Mouse (Mus musculus) erythroblast, embryonic 14.5 days (primary cell): ENCODE data around the gene Amtn. TPM values are rescaled to one million over a fixed set of nuclear protein-coding genes. Genes with fewer than 3 reads are reported as not detected.
"Not testable (repeated sequence)": the region's sequence is repeated elsewhere in the genome, so short reads cannot be mapped to it uniquely, and the experiment has no call there.

ENCODE experiments used
- H3K27me3 ChIP-seq: 2 replicates; pipeline ENCODE4 v1.6.1; 2012; ENCODE audit warnings: inconsistent platforms; ENCODE audit not compliant: control insufficient read depth
- H3K36me3 ChIP-seq: 2 replicates; pipeline ENCODE4 v1.6.1; 2012; ENCODE audit warnings: mild to moderate bottlenecking, inconsistent platforms; ENCODE audit not compliant: control insufficient read depth
- H3K4me1 ChIP-seq: 2 replicates; pipeline ENCODE4 v1.6.1; 2012; ENCODE audit warnings: inconsistent platforms; ENCODE audit not compliant: control insufficient read depth
- H3K4me3 ChIP-seq: replicated peaks from 2 replicates; pipeline ENCODE3; 2012; ENCODE audit warnings: moderate library complexity, mild to moderate bottlenecking, inconsistent platforms
- H3K9me3 ChIP-seq: 2 replicates; pipeline ENCODE4 v1.6.1; 2012; ENCODE audit warnings: low read length, inconsistent platforms, mixed read lengths; ENCODE audit not compliant: control insufficient read depth
- GATA1 ChIP-seq: IDR thresholded peaks from 2 replicates; pipeline ENCODE4 v1.6.1; 2012; ENCODE audit warnings: low read length, inconsistent platforms, mixed read lengths
- TAL1 ChIP-seq: IDR thresholded peaks from 3 replicates; pipeline ENCODE4 v1.6.1; 2012; ENCODE audit warnings: low read length, inconsistent platforms, mixed read lengths
- polyA plus RNA-seq: library from polyadenylated mRNA; stranded (reverse); fragments of >175 nt; gene quantifications from 2 replicates; pipeline ENCODE4 v1.2.3, GENCODE M21; 2012

Gene Amtn
- polyA plus RNA-seq = not detected in 2 replicates

DNA sequence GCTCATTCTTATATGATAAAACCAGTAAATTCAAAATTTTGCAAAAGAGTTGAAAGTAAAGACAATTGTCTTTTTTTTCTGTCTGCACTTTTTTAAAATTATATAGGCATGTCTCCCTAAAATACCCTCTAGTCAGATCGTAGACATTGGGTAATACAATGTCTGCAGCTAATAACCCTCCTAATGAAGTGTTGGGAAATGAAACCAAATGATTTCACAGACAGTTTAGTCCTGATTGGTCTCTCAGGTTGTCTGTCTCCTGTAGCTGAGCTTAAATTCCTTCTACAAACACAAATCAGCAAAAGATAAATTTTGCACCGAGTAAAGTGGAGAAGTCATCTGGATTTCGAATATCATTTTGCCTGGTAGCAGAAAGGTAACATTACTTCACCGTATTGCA, at the start of gene Amtn:
Gene Amtn, plus strand, starts transcription at position 301 of the 400 bp plus-strand sequence.
- Histone ChIP-seq H3K4me1 (peaks cover 1% of the 10 kb centered on the region; the same call in 1 of the 2 replicates), H3K4me3 (no peak within 1 kb of the TSS), H3K27me3 (no peaks in the 10 kb centered on the region), H3K36me3 (no peaks in the 10 kb centered on the region), H3K9me3 (no peaks in the 10 kb centered on the region)
- no peak for TF ChIP-seq TAL1
- TF ChIP-seq GATA1 = no peak

DNA sequence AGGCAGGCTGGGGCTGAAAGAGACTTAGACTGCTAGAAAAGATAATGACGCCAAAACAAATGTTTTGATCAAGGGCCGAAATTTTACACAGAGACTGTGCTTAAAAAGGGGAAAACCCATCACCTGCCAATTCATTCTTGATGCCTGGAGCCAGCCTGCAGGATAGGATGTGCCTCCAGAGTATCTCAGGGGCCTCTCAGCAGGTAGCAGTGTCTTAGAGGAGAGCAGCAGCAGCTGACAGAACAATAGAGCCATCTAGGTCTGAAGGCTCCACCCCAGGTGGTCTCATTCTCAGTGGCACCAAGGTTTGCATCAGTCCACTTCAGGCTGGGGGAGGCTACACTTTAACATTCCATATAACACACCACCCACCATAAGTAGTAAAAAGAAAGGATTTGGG, 27.4 kb upstream of the Amtn start:
- not testable (repeated sequence) for H3K27me3 ChIP-seq, H3K4me1 ChIP-seq, H3K9me3 ChIP-seq, H3K4me3 ChIP-seq, H3K36me3 ChIP-seq

DNA sequence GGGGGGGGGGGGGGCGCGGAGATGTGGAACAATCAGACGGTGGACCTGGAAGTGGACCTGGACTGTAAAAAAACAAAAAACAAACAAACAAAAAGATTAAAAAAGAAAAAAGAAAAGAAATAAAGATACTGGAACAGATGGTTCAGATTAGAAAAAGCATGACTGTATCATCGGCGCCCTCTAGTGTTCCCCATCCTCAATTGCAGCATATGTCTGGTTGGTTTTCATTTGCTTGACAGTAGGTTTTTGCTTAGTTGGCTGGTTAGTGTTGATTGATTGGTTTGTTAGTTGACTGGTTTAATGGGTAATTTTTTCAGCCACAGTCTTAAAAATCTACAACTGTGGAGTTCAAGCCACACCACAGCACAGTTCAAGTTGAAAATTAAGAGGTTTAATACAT, 11.1 kb upstream of the Amtn start:
- no peaks in the 10 kb centered on the region for H3K4me1 ChIP-seq
- no peak for TF ChIP-seq TAL1
- TF ChIP-seq GATA1 = no peak
- H3K27me3 ChIP-seq = no peaks in the 10 kb centered on the region
- no peak overlapping the region for H3K4me3 ChIP-seq
- no peaks in the 10 kb centered on the region for H3K36me3 ChIP-seq
- no peaks in the 10 kb centered on the region for H3K9me3 ChIP-seq

DNA sequence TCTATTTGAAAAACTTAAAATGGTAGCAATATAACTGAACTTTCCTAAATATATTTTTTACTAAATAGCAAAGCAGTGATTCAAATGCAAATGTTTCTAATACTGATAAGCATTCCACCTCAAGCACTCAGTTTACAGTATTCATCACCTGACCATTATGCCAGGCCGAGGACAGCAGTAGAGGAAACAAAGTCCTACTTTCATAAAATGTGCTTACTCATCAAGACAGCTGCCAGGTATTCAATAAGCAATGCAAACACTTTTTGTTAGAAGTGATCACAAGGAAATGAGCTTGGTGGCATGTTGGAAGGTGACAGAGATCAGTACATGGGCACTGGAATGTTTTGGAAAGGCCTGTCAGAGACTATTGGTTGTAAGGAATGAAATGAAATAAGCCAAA, 9.0 kb upstream of the Amtn start:
- Histone ChIP-seq H3K27me3 (no peaks in the 10 kb centered on the region), H3K4me3 (no peak overlapping the region)
- TF ChIP-seq TAL1 (no peak), GATA1 (no peak)

DNA sequence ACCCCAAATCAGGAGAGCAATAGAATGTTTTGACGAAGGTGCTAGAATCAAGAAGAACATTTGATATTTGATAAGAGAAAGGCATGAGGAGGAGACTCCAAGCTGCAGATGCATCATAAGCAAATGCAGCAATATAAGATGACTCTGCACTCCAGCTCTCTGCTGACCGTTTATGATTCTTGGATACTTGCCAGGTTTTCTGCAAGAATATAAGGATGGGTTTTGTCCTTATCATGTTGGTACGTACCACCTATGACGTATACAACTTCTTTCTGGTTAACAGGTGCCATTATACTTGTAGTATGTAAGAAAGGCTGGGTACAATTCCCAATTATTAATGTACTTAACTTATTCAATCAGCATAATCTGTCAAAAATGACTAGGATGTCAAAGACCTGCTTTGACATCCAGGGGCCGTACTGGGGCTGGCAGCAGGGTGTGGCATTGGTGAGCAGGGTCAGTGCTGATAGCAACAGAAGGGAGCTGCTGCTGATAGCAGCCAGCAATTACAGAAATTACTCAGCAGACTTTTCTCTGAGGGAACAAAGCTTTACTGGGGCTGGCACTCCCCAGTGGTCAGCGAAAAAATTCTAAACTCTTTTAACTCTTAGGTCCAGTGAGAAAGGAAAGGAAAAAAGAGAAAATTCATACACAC, 5.2 kb upstream of the Amtn start:
- H3K4me1 ChIP-seq = peaks cover 4% of the 10 kb centered on the region; the same call in 1 of the 2 replicates
- no peak overlapping the region for H3K4me3 ChIP-seq
- TF ChIP-seq TAL1 = no peak
- TF ChIP-seq GATA1 = no peak
- no peaks in the 10 kb centered on the region for H3K27me3 ChIP-seq
- no peaks in the 10 kb centered on the region for H3K9me3 ChIP-seq
- H3K36me3 ChIP-seq = no peaks in the 10 kb centered on the region

More for the DNA sequence above, 9.0 kb upstream of the Amtn start:
- Histone ChIP-seq H3K36me3 (no peaks in the 10 kb centered on the region), H3K9me3 (no peaks in the 10 kb centered on the region), H3K4me1 (peaks cover 4% of the 10 kb centered on the region; the same call in 1 of the 2 replicates)

DNA sequence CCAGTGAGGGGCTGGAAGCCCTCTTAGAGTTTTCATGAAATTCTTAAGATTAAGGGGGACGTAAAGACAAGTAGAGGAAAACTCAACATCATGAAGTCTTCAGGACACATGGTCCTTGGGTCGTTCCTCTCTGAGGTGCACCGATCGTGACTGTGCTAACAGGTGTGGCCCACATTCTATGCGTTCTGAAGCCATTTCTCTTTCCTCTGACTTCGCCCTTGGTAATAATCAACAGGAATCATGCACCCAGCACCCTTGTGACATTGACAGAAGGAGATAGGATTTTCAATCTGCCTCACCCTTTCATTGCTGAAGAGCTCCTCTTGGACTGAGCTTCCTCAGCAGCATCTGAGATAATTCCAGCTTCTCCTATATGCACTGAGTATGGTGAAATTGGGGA, 3.3 kb upstream of the Amtn start:
- no peaks in the 10 kb centered on the region for H3K27me3 ChIP-seq
- H3K36me3 ChIP-seq = no peaks in the 10 kb centered on the region
- H3K4me1 ChIP-seq = peaks cover 4% of the 10 kb centered on the region; the same call in 1 of the 2 replicates
- no peak overlapping the region for H3K4me3 ChIP-seq
- TF ChIP-seq GATA1 (no peak), TAL1 (no peak)
- no peaks in the 10 kb centered on the region for H3K9me3 ChIP-seq

DNA sequence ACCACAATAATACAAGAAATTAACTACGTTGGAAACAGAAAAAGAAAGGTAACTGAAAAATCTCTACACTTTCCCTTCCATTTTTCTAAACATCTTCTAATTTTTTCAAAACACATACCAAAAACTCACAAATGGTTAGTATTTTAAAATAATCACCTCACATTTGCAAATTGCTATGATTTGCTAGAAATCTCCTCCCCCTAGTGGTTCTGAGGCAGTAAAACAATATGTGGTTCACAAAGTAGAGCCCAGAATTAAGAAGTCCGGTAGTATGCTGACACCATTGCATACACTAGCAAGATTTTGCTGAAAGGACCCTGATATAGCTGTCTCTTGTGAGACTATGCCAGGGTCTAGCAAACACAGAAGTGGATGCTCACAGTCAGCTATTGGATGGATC, 16.1 kb downstream of the Amtn start:
- H3K27me3 ChIP-seq, H3K4me1 ChIP-seq, H3K4me3 ChIP-seq, H3K9me3 ChIP-seq, H3K36me3 ChIP-seq: not testable (repeated sequence)

DNA sequence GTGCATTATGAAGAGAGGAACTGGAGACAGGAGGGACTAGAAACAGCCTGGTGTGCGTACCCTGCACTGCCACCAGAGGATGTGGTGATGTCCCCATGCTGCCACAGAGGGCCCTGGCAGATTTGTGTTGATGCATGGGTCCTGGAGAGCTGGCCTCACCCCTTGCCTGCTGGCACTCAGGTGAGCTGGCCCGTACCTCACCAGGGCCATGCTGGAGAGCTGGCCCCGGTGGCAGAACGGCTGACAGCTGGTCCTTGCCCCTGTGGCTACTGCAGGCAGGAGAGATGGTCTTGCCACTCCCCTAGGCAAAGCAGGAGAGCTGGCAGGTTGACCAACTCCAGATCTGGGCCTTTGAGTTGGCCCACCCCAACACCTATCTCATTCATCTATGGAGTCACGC, 22.7 kb downstream of the Amtn start:
- TF ChIP-seq TAL1 (no peak), GATA1 (no peak)
- Histone ChIP-seq H3K9me3 (no peaks in the 10 kb centered on the region), H3K36me3 (no peaks in the 10 kb centered on the region), H3K4me1 (no peaks in the 10 kb centered on the region), H3K27me3 (no peaks in the 10 kb centered on the region), H3K4me3 (no peak overlapping the region)

DNA sequence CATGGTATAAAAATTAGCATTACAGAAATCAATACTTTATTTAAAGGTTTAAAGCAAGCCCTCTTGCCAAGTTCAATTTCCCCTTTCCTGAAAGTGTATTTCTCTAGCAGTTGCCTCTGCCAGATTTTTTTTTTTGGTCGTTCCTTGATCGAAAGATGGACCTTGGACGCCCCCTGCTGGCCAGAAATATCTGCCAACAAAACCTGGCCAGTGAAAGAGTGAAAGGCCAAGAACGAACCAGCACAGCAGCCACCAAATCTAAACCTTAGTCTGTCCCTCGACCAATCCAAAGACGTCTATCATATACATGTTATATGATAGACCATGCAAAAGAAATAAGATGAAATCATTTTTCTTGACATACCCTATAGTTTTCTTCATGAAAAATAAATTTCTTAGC, 23.9 kb downstream of the Amtn start:
- H3K36me3 ChIP-seq = no peaks in the 10 kb centered on the region
- H3K27me3 ChIP-seq = no peaks in the 10 kb centered on the region
- TF ChIP-seq GATA1 (no peak), TAL1 (no peak)
- no peak overlapping the region for H3K4me3 ChIP-seq
- no peaks in the 10 kb centered on the region for H3K4me1 ChIP-seq
- H3K9me3 ChIP-seq = no peaks in the 10 kb centered on the region

DNA sequence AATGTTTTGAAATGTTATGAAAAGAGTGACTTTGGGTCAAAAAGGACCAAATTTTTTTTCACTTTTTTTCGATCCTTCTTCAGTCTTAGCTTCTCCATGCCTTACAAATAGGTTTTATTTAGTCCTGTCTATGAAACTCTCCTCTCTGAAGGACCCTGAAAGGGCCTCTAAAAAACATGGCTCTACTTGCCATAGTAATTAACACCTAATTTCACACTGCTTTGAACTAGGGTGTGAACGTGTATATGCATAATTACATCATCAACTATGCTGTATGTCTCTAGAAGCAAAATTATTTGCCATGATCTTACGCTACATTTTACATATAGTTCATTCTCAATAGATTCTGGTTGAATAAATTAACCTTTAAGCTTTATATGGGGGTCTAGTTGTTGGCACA, 25.6 kb downstream of the Amtn start:
- Histone ChIP-seq H3K4me1 (no peaks in the 10 kb centered on the region), H3K27me3 (no peaks in the 10 kb centered on the region), H3K36me3 (no peaks in the 10 kb centered on the region), H3K9me3 (no peaks in the 10 kb centered on the region), H3K4me3 (no peak overlapping the region)
- TF ChIP-seq TAL1 (no peak), GATA1 (no peak)
